Mouse (Mus musculus) Patski (cell line): Measurements from ENCODE around the gene Myadml2. TPM values are rescaled to one million over a fixed set of nuclear protein-coding genes. Genes with fewer than 3 reads are reported as not detected.

ENCODE experiments used
- ATAC-seq: fragments of 100-300 bp; one replicate; pipeline ENCODE4 v1.8.0; 2021
- CTCF ChIA-PET: fragments of 350-600 bp; sonication (Branson Sonifier 250); formaldehyde crosslinking; loops from one replicate; lab custom pipeline; 2022; ENCODE audit warnings: inconsistent platforms; lab: Charles Lee
- POLR2A ChIA-PET: fragments of 350-600 bp; sonication (Branson Sonifier 250); formaldehyde crosslinking; loops from one replicate; lab custom pipeline; 2022; ENCODE audit warnings: antibody characterized with exemption, inconsistent platforms; lab: Charles Lee
- DNase-seq: peaks from one replicate; pipeline ENCODE4 v3.0.0-alpha.2; 2011; ENCODE audit warnings: low read depth, low spot score
- H3K27me3 ChIP-seq: fragments of 371-371 bp; one replicate; pipeline ENCODE4 v1.5.1; 2021
- CTCF ChIP-seq: fragments of 100-300 bp; IDR thresholded peaks from one replicate; pipeline ENCODE4 v1.5.1; 2021
- in situ Hi-C: fragments of 300-500 bp; cut with MboI; formaldehyde crosslinking; loops from 3 replicates; pipeline ENCODE4 v1.11.1; 2018; ENCODE audit warnings: low pct_unique_long_range_greater_than_20kb, mixed read lengths
- polyA plus RNA-seq: library from polyadenylated mRNA; unstranded; gene quantifications from one replicate; pipeline ENCODE4 v1.2.3, GENCODE M21; 2021

The Myadml2 gene
- polyA plus RNA-seq, 1 experiment from 2014 or later: not detected

GRCm38 (mm10) chr11:120630881-120631725 is 16.9 kb downstream of the Myadml2 start:
- TF ChIP-seq CTCF: no peak
- POLR2A ChIA-PET: interaction anchor here (0.6 to 1.6 kb wide), 6 partner anchors 11 to 395 kb away, joined by 3 to 5 read pairs (median 3); no protein-coding TSS in a partner anchor
- no peak for ATAC-seq

GRCm38 (mm10) chr11:120630401-120630871 is 17.5 kb downstream of the Myadml2 start:
- DNase-seq (no peak), ATAC-seq (no peak)

More at GRCm38 (mm10) chr11:120630881-120631725, 16.9 kb downstream of the Myadml2 start:
- no peaks in the 10 kb centered on the region for H3K27me3 ChIP-seq
- DNase-seq: no peak
- CTCF ChIA-PET: interaction anchor here (0.9 to 2.6 kb wide), 5 partner anchors 9 to 145 kb away, joined by 3 to 6 read pairs (median 4); no protein-coding TSS in a partner anchor
- in situ Hi-C loops: no loop called here

GRCm38 (mm10) chr11:120629911-120630310 is 18.0 kb downstream of the Myadml2 start:
- ChIA-PET POLR2A (interaction anchor here (0.6 to 1.6 kb wide), 3 partner anchors 44 to 81 kb away, joined by 3 to 6 read pairs (median 5); no protein-coding TSS in a partner anchor), CTCF (interaction anchor here (0.9 to 2.6 kb wide), 3 partner anchors 11 to 146 kb away, joined by 3 to 6 read pairs (median 4); no protein-coding TSS in a partner anchor)
- TF ChIP-seq CTCF: no peak
- no peaks in the 10 kb centered on the region for H3K27me3 ChIP-seq
- DNase-seq (no peak), ATAC-seq (no peak)
- in situ Hi-C loops: loop anchor here (5.0 kb wide), 1 partner anchor 82 kb away; the partner anchor contains the start of genes Cenpx and Lrrc45

More at GRCm38 (mm10) chr11:120630401-120630871, 17.5 kb downstream of the Myadml2 start:
- TF ChIP-seq CTCF: no peak
- in situ Hi-C loops: no loop called here
- POLR2A ChIA-PET: interaction anchor here (0.9 to 1.6 kb wide), 3 partner anchors 32 to 81 kb away, joined by 3 to 5 read pairs (median 3); no protein-coding TSS in a partner anchor
- CTCF ChIA-PET: interaction anchor here (0.9 to 2.6 kb wide), 5 partner anchors 10 to 146 kb away, joined by 3 to 6 read pairs (median 4); no protein-coding TSS in a partner anchor
- H3K27me3 ChIP-seq: no peaks in the 10 kb centered on the region

- in situ Hi-C loops: loop anchor here (5.0 kb wide), 1 partner anchor 83 kb away; the partner anchor contains the start of genes Cenpx and Lrrc45
- DNase-seq (no peak), ATAC-seq (no peak)
- no peak for TF ChIP-seq CTCF
- H3K27me3 ChIP-seq: no peaks in the 10 kb centered on the region
- CTCF ChIA-PET: interaction anchor here (2.6 kb wide), 1 partner anchor 147 kb away, joined by 6 read pairs; no protein-coding TSS in a partner anchor
- POLR2A ChIA-PET: interaction anchor here (0.6 to 0.9 kb wide), 3 partner anchors 45 to 54 kb away, joined by 3 to 6 read pairs (median 3); no protein-coding TSS in a partner anchor
These were observed 18.6 kb downstream of the Myadml2 start for GRCm38 (mm10) chr11:120629341-120629730.

GRCm38 (mm10) chr11:120628601-120629340 is 19.2 kb downstream of the Myadml2 start:
- CTCF ChIA-PET: interaction anchor here (2.6 kb wide), 1 partner anchor 148 kb away, joined by 6 read pairs; no protein-coding TSS in a partner anchor
- in situ Hi-C loops: loop anchor here (5.0 kb wide), 1 partner anchor 84 kb away; the partner anchor contains the start of genes Cenpx and Lrrc45
- no peak for TF ChIP-seq CTCF
- POLR2A ChIA-PET: interaction anchor here (0.6 to 0.9 kb wide), 2 partner anchors 48 to 155 kb away, joined by 3 to 4 read pairs; no protein-coding TSS in a partner anchor
- ATAC-seq: no peak
- H3K27me3 ChIP-seq: no peaks in the 10 kb centered on the region
- no peak for DNase-seq

- H3K27me3 ChIP-seq: no peaks in the 10 kb centered on the region
- CTCF ChIA-PET: no interaction called here
- ATAC-seq: no peak
- no peak for TF ChIP-seq CTCF
- DNase-seq: no peak
- in situ Hi-C loops: loop anchor here (5.0 kb wide), 1 partner anchor 85 kb away; the partner anchor contains the start of genes Cenpx and Lrrc45
- POLR2A ChIA-PET: interaction anchor here (0.6 kb wide), 1 partner anchor 106 kb away, joined by 6 read pairs; no protein-coding TSS in a partner anchor
These were observed 20.3 kb downstream of the Myadml2 start for GRCm38 (mm10) chr11:120627468-120628300.

- DNase-seq: no peak
- ATAC-seq: no peak
- in situ Hi-C loops: loop anchor here (5.0 kb wide), 1 partner anchor 85 kb away; the partner anchor contains the start of genes Cenpx and Lrrc45
- no peaks in the 10 kb centered on the region for H3K27me3 ChIP-seq
- CTCF ChIA-PET: interaction anchor here (1.1 kb wide), 1 partner anchor 173 kb away, joined by 3 read pairs; no protein-coding TSS in a partner anchor
- POLR2A ChIA-PET: interaction anchor here (0.6 to 0.8 kb wide), 2 partner anchors 13 to 105 kb away, joined by 4 to 6 read pairs; no protein-coding TSS in a partner anchor
- no peak for TF ChIP-seq CTCF
These were observed 21.0 kb downstream of the Myadml2 start for GRCm38 (mm10) chr11:120626785-120627467.

GRCm38 (mm10) chr11:120625152-120625775 is 22.7 kb downstream of the Myadml2 start, which contains the start of gene Sirt7:
Gene Sirt7 (minus strand): TSS chr11:120625240.
- POLR2A ChIA-PET: no interaction called here
- CTCF ChIA-PET: interaction anchor here (1.0 to 1.4 kb wide), 2 partner anchors 34 to 100 kb away, joined by 3 read pairs; no protein-coding TSS in a partner anchor
- in situ Hi-C loops: loop anchor here (5.0 kb wide), 1 partner anchor 87 kb away; the partner anchor contains the start of genes Cenpx and Lrrc45
- DNase-seq (no peak), ATAC-seq (no peak)
- no peak for TF ChIP-seq CTCF
- no peaks in the 10 kb centered on the region for H3K27me3 ChIP-seq
